Mouse (Mus musculus) embryonic facial prominence, embryonic 12.5 days (tissue): Measurements from ENCODE around the gene Srpk1. TPM values are rescaled to one million over a fixed set of nuclear protein-coding genes. Genes with fewer than 3 reads are reported as not detected.
"Not testable (repeated sequence)": the region's sequence is repeated elsewhere in the genome, so short reads cannot be mapped to it uniquely, and the experiment has no call there.

Source experiments
- ATAC-seq: fragments of 200-750 bp; cut with Nextera tagmentation; 2 replicates; pipeline ENCODE4 v1.8.0; 2017; ENCODE audit not compliant: insufficient number of reproducible peaks, insufficient read depth, low FRiP score, low TSS enrichment
- H3K27ac ChIP-seq: fragments of 300-500 bp; sonication (generic); 2 replicates; pipeline ENCODE4 v1.5.1; 2016; ENCODE audit warnings: mild to moderate bottlenecking
- H3K27me3 ChIP-seq: fragments of 300-500 bp; sonication (generic); 2 replicates; pipeline ENCODE4 v1.6.1; 2016; ENCODE audit warnings: mild to moderate bottlenecking, moderate library complexity
- H3K36me3 ChIP-seq: fragments of 300-500 bp; sonication (generic); 2 replicates; pipeline ENCODE4 v1.6.1; 2016; ENCODE audit warnings: mild to moderate bottlenecking
- H3K4me1 ChIP-seq: fragments of 300-500 bp; sonication (generic); 2 replicates; pipeline ENCODE4 v1.6.1; 2016
- H3K4me2 ChIP-seq: fragments of 300-500 bp; sonication (generic); replicated peaks from 2 replicates; pipeline ENCODE4 v1.6.1; 2016; ENCODE audit warnings: mild to moderate bottlenecking, moderate library complexity
- H3K4me3 ChIP-seq: fragments of 300-500 bp; sonication (generic); 2 replicates; pipeline ENCODE4 v1.5.1; 2016; ENCODE audit warnings: mild to moderate bottlenecking
- H3K9ac ChIP-seq: fragments of 300-500 bp; sonication (generic); 2 replicates; pipeline ENCODE4 v1.6.1; 2016; ENCODE audit warnings: mild to moderate bottlenecking, moderate library complexity
- H3K9me3 ChIP-seq: fragments of 300-500 bp; sonication (generic); 2 replicates; pipeline ENCODE4 v1.6.1; 2016; ENCODE audit warnings: mild to moderate bottlenecking, moderate library complexity
- WGBS: fragments of 180-500 bp; shearing (Covaris S2); methylation state at CpG from one replicate; pipeline ENCODE4 v1.1.7; 2016; 5-methylcytosine and 5-hydroxymethylcytosine counted together
- polyA plus RNA-seq: library from polyadenylated mRNA; unstranded; fragments of >200 nt; fragmentation: Nextera tagmentation; extraction: Ambion mirVana; gene quantifications from 2 replicates; pipeline ENCODE4 v1.2.1, GENCODE M21; 2016

The Srpk1 gene
- polyA plus RNA-seq, 1 experiment from 2014 or later = 96.2 TPM

GRCm38 (mm10) chr17:28572941-28573340 lies 49.6 kb downstream of the Srpk1 start:
- no peaks in the 10 kb centered on the region for H3K36me3 ChIP-seq
- no peak overlapping the region for H3K4me2 ChIP-seq
- H3K27ac ChIP-seq = no peak overlapping the region
- ATAC-seq = no peak
- 84% methylated on average over 6 of the region's 6 CpGs for WGBS
- H3K9ac ChIP-seq = no peak overlapping the region
- H3K4me1 ChIP-seq = peaks cover 6% of the 10 kb centered on the region; the same call in 1 of the 2 replicates
- 0 out of 2 replicates have a peak, but pooled peaks cover 6% of the 10 kb centered on the region for H3K27me3 ChIP-seq
- no peak overlapping the region for H3K4me3 ChIP-seq
- no peaks in the 10 kb centered on the region for H3K9me3 ChIP-seq

GRCm38 (mm10) chr17:28572521-28572920 lies 50.0 kb downstream of the Srpk1 start:
- Histone ChIP-seq H3K36me3 (no peaks in the 10 kb centered on the region), H3K27ac (no peak overlapping the region), H3K9ac (no peak overlapping the region), H3K9me3 (no peaks in the 10 kb centered on the region), H3K4me2 (no peak overlapping the region), H3K27me3 (0 out of 2 replicates have a peak, but pooled peaks cover 6% of the 10 kb centered on the region), H3K4me3 (no peak overlapping the region), H3K4me1 (peaks cover 6% of the 10 kb centered on the region; the same call in 1 of the 2 replicates)
- ATAC-seq = no peak
- WGBS = 81% methylated on average over 7 of the region's 7 CpGs

- Histone ChIP-seq H3K4me2 (no peak overlapping the region), H3K4me3 (no peak overlapping the region), H3K9ac (no peak overlapping the region), H3K9me3 (no peaks in the 10 kb centered on the region), H3K27me3 (0 out of 2 replicates have a peak, but pooled peaks cover 6% of the 10 kb centered on the region), H3K36me3 (no peaks in the 10 kb centered on the region), H3K4me1 (peaks cover 6% of the 10 kb centered on the region; the same call in 1 of the 2 replicates), H3K27ac (no peak overlapping the region)
- no peak for ATAC-seq
- WGBS = 83% methylated on average over 3 of the region's 3 CpGs
These were observed 50.6 kb downstream of the Srpk1 start for GRCm38 (mm10) chr17:28571868-28572267.

GRCm38 (mm10) chr17:28567541-28567940 lies 55.0 kb downstream of the Srpk1 start:
- Histone ChIP-seq H3K4me2 (no peak overlapping the region), H3K9ac (no peak overlapping the region), H3K4me1 (no peaks in the 10 kb centered on the region), H3K27ac (no peak overlapping the region), H3K9me3 (no peaks in the 10 kb centered on the region), H3K27me3 (no peaks in the 10 kb centered on the region), H3K4me3 (no peak overlapping the region), H3K36me3 (no peaks in the 10 kb centered on the region)
- no peak for ATAC-seq
- WGBS = 37% methylated on average over 3 of the region's 3 CpGs

- Histone ChIP-seq H3K27me3 (no peaks in the 10 kb centered on the region), H3K4me2 (no peak overlapping the region), H3K4me1 (peaks cover 9% of the 10 kb centered on the region), H3K9ac (no peak overlapping the region), H3K27ac (no peak overlapping the region), H3K4me3 (no peak overlapping the region), H3K36me3 (no peaks in the 10 kb centered on the region), H3K9me3 (no peaks in the 10 kb centered on the region)
- no peak for ATAC-seq
These were observed 57.3 kb downstream of the Srpk1 start for GRCm38 (mm10) chr17:28565181-28565580.

- H3K9ac ChIP-seq = no peak overlapping the region
- no peaks in the 10 kb centered on the region for H3K36me3 ChIP-seq
- no peak overlapping the region for H3K27ac ChIP-seq
- H3K4me2 ChIP-seq = no peak overlapping the region
- H3K27me3 ChIP-seq = no peaks in the 10 kb centered on the region
- peaks cover 25% of the 10 kb centered on the region for H3K4me1 ChIP-seq
- H3K9me3 ChIP-seq = no peaks in the 10 kb centered on the region
- ATAC-seq = no peak
- H3K4me3 ChIP-seq = no peak overlapping the region
- WGBS = 55% methylated on average over 7 of the region's 7 CpGs
These were observed 60.9 kb downstream of the Srpk1 start for GRCm38 (mm10) chr17:28561613-28562012.

GRCm38 (mm10) chr17:28560598-28560997 lies 61.9 kb downstream of the Srpk1 start, which contains the start of gene Clps:
TSS of gene Clps (minus strand) at chr17:28560766.
- no peak within 1 kb of the TSS for H3K4me3 ChIP-seq
- no peak for ATAC-seq
- H3K27ac ChIP-seq = no peak within 1 kb of the TSS
- H3K36me3 ChIP-seq = no peaks in the 10 kb centered on the region
- peaks cover 35% of the 10 kb centered on the region for H3K4me1 ChIP-seq
- H3K9ac ChIP-seq = no peak within 1 kb of the TSS
- no peak within 1 kb of the TSS for H3K4me2 ChIP-seq
- H3K27me3 ChIP-seq = no peaks in the 10 kb centered on the region
- H3K9me3 ChIP-seq = no peaks in the 10 kb centered on the region
- 84% methylated on average over 4 of the region's 4 CpGs for WGBS

GRCm38 (mm10) chr17:28557772-28558171 lies 64.7 kb downstream of the Srpk1 start:
- no peak for ATAC-seq
- Histone ChIP-seq H3K27ac (no peak overlapping the region), H3K4me1 (peaks cover 48% of the 10 kb centered on the region), H3K4me3 (no peak overlapping the region), H3K9me3 (no peaks in the 10 kb centered on the region), H3K9ac (no peak overlapping the region), H3K36me3 (no peaks in the 10 kb centered on the region), H3K4me2 (no peak overlapping the region), H3K27me3 (no peaks in the 10 kb centered on the region)
- 61% methylated on average over 6 of the region's 6 CpGs for WGBS

GRCm38 (mm10) chr17:28556635-28557396 lies 65.7 kb downstream of the Srpk1 start:
- Histone ChIP-seq H3K27me3 (no peaks in the 10 kb centered on the region), H3K27ac (peak overlapping the region; percentile 65), H3K4me3 (no peak overlapping the region), H3K4me2 (no peak overlapping the region), H3K4me1 (peaks cover 48% of the 10 kb centered on the region), H3K9ac (no peak overlapping the region), H3K9me3 (no peaks in the 10 kb centered on the region), H3K36me3 (no peaks in the 10 kb centered on the region)
- 43% methylated on average over 6 of the region's 6 CpGs for WGBS
- 0 out of 2 replicates have a peak, but pooled peaks have one; percentile 49 for ATAC-seq

GRCm38 (mm10) chr17:28554021-28554420 lies 68.5 kb downstream of the Srpk1 start:
- not testable (repeated sequence) for ATAC-seq, H3K36me3 ChIP-seq, H3K4me3 ChIP-seq, H3K27me3 ChIP-seq, H3K4me2 ChIP-seq, H3K9me3 ChIP-seq, H3K9ac ChIP-seq
- peaks cover 45% of the 10 kb centered on the region for H3K4me1 ChIP-seq
- H3K27ac ChIP-seq = peak overlapping the region; percentile 69
- 84% methylated on average over 4 of the region's 4 CpGs for WGBS

- no peak overlapping the region; the same call in 1 of the 2 replicates for H3K4me2 ChIP-seq
- ATAC-seq = peak; percentile 58; the same call in 1 of the 2 replicates
- no peak overlapping the region for H3K9ac ChIP-seq
These were observed 69.3 kb downstream of the Srpk1 start for GRCm38 (mm10) chr17:28553040-28553793.

GRCm38 (mm10) chr17:28549111-28549510 lies 73.4 kb downstream of the Srpk1 start, which contains the start of gene Clpsl2:
TSS of gene Clpsl2 (plus strand) at chr17:28549411.
- ATAC-seq = no peak
- H3K9ac ChIP-seq = no peak within 1 kb of the TSS
- no peak within 1 kb of the TSS for H3K4me2 ChIP-seq
- H3K27ac ChIP-seq = no peak within 1 kb of the TSS
- no peak within 1 kb of the TSS for H3K4me3 ChIP-seq
- no peaks in the 10 kb centered on the region for H3K27me3 ChIP-seq
- H3K9me3 ChIP-seq = no peaks in the 10 kb centered on the region
- peaks cover 18% of the 10 kb centered on the region for H3K4me1 ChIP-seq
- WGBS = 75% methylated on average over 14 of the region's 14 CpGs
- no peaks in the 10 kb centered on the region for H3K36me3 ChIP-seq

More at GRCm38 (mm10) chr17:28553040-28553793, 69.3 kb downstream of the Srpk1 start:
- Histone ChIP-seq H3K4me1 (peaks cover 44% of the 10 kb centered on the region), H3K9me3 (no peaks in the 10 kb centered on the region), H3K27ac (peak overlapping the region; percentile 69), H3K36me3 (no peaks in the 10 kb centered on the region), H3K27me3 (no peaks in the 10 kb centered on the region), H3K4me3 (no peak overlapping the region)
- WGBS = 2% methylated on average over 14 of the region's 14 CpGs
